9 mouse cellular contexts compared by ENCODE assay signal in genomic region chr8:123105553-123106326, GRCm38 (mm10). TPM values are rescaled to one million over a fixed set of nuclear protein-coding genes. Genes with fewer than 3 reads are reported as not detected.
DNase-seq lines count a peak whose midpoint lies in the region; ATAC-seq and TF ChIP-seq lines count a peak whose summit lies in the region.
"Had no signal": no experiment of that assay in that cellular context is flagged by ENCODE, and none has a peak within 500 bp of the region (broad histone marks: within the 10 kb centered on the region; RNA-seq: fewer than 3 reads in every experiment).

No protein-coding gene starts in this region.

- H3K4me3 ChIP-seq in forebrain, postnatal 0 days (ENCODE audit: low read depth, low read length): no peak overlapping the region
- no peak overlapping the region for H3K4me3 ChIP-seq in forebrain, embryonic 13.5 days
- H3K4me3 ChIP-seq in midbrain, postnatal 0 days (ENCODE audit: low read depth, low read length): no peak overlapping the region
- no peak overlapping the region for H3K4me3 ChIP-seq in midbrain, embryonic 13.5 days (replicated peaks)
- no peak overlapping the region for H3K4me3 ChIP-seq in embryonic facial prominence, embryonic 11.5 days (ENCODE audit: low read depth, low read length)
- H3K4me3 ChIP-seq: limb, embryonic 15.5 days had no signal

- H3K4me1 ChIP-seq in forebrain, postnatal 0 days (ENCODE audit: insufficient read depth): 0 out of 2 replicates have a peak, but pooled peaks cover 7% of the 10 kb centered on the region
- H3K4me1 ChIP-seq in forebrain, embryonic 13.5 days: peaks cover 18% of the 10 kb centered on the region
- H3K4me1 ChIP-seq in midbrain, postnatal 0 days (ENCODE audit: insufficient read depth, low read length): 0 out of 2 replicates have a peak, but pooled peaks cover 3% of the 10 kb centered on the region
- peaks cover 16% of the 10 kb centered on the region for H3K4me1 ChIP-seq in midbrain, embryonic 13.5 days (replicated peaks)
- no peaks in the 10 kb centered on the region; the same call in 1 of the 2 replicates for H3K4me1 ChIP-seq in embryonic facial prominence, embryonic 11.5 days (ENCODE audit: control insufficient read depth, insufficient read depth, low read length)

- H3K4me2 ChIP-seq in forebrain, postnatal 0 days (ENCODE audit: low read depth): no peak overlapping the region
- no peak overlapping the region for H3K4me2 ChIP-seq in forebrain, embryonic 13.5 days
- H3K4me2 ChIP-seq in midbrain, postnatal 0 days (ENCODE audit: low read depth, low read length, poor library complexity, severe bottlenecking): no peak overlapping the region
- H3K4me2 ChIP-seq in midbrain, embryonic 13.5 days (replicated peaks): no peak overlapping the region
- H3K4me2 ChIP-seq in embryonic facial prominence, embryonic 11.5 days (ENCODE audit: low read depth, low read length): no peak overlapping the region
- H3K4me2 ChIP-seq: limb, embryonic 15.5 days had no signal

- DNase-seq in forebrain, postnatal 0 days: peak; percentile 76
- DNase-seq in midbrain, postnatal 0 days (ENCODE audit: low spot score): peak; percentile 81
- peak; percentile 80 for DNase-seq in embryonic facial prominence, embryonic 11.5 days (ENCODE audit: low spot score)
- DNase-seq in yolk sac, embryonic 10.5 days (ENCODE audit: low spot score): peak; percentile 33
- no peak for DNase-seq in gastrocnemius, postnatal 14 days
- DNase-seq in spleen, postnatal 4 days (ENCODE audit: low spot score in 2 of 2): no peak

- 64% methylated on average over 5 of the region's 5 CpGs for WGBS in forebrain, postnatal 0 days
- 70% methylated on average over 5 of the region's 5 CpGs for WGBS in forebrain, embryonic 13.5 days
- 70% methylated on average over 5 of the region's 5 CpGs for WGBS in midbrain, postnatal 0 days
- WGBS in midbrain, embryonic 13.5 days: 73% methylated on average over 5 of the region's 5 CpGs
- 67% methylated on average over 5 of the region's 5 CpGs for WGBS in embryonic facial prominence, embryonic 11.5 days

- intact Hi-C loops in gastrocnemius, postnatal 14 days (cut with DNase I; ENCODE audit: low total_unique reads): loop anchor here (5.0 kb wide), 1 partner anchor 97 kb away; no protein-coding TSS in a partner anchor

- no peak overlapping the region for H3K9ac ChIP-seq in forebrain, postnatal 0 days
- no peak overlapping the region for H3K9ac ChIP-seq in forebrain, embryonic 13.5 days
- H3K9ac ChIP-seq in midbrain, postnatal 0 days (replicated peaks; ENCODE audit: low read length, poor library complexity, severe bottlenecking): no peak overlapping the region
- H3K9ac ChIP-seq in midbrain, embryonic 13.5 days (replicated peaks): no peak overlapping the region
- H3K9ac ChIP-seq in embryonic facial prominence, embryonic 11.5 days (replicated peaks; ENCODE audit: low read length): no peak overlapping the region
- H3K9ac ChIP-seq: limb, embryonic 15.5 days had no signal

- no peak for ATAC-seq in forebrain, postnatal 0 days
- ATAC-seq in forebrain, embryonic 13.5 days: no peak
- ATAC-seq in midbrain, postnatal 0 days (ENCODE audit: low FRiP score): no peak
- ATAC-seq in midbrain, embryonic 13.5 days: no peak
- ATAC-seq in embryonic facial prominence, embryonic 11.5 days (replicated peaks; ENCODE audit: insufficient number of reproducible peaks, low FRiP score, low TSS enrichment, low read depth): no peak

- TF ChIP-seq CTCF in forebrain, postnatal 0 days (IDR thresholded peaks at IDR 0.05; ENCODE audit: low read depth): peak; percentile 69
- peak; percentile 79 for TF ChIP-seq CTCF in midbrain, postnatal 0 days (IDR thresholded peaks at IDR 0.05)

- H3K27me3 ChIP-seq in forebrain, postnatal 0 days (ENCODE audit: insufficient read depth, low read length): no peaks in the 10 kb centered on the region
- no peaks in the 10 kb centered on the region for H3K27me3 ChIP-seq in forebrain, embryonic 13.5 days
- H3K27me3 ChIP-seq in midbrain, postnatal 0 days (ENCODE audit: insufficient read depth, low read length): no peaks in the 10 kb centered on the region
- no peaks in the 10 kb centered on the region for H3K27me3 ChIP-seq in midbrain, embryonic 13.5 days
- H3K27me3 ChIP-seq in embryonic facial prominence, embryonic 11.5 days (ENCODE audit: control insufficient read depth, insufficient read depth, low read length): no peaks in the 10 kb centered on the region
- H3K27me3 ChIP-seq: limb, embryonic 15.5 days had no signal

- no peak overlapping the region for H3K27ac ChIP-seq in forebrain, postnatal 0 days (ENCODE audit: low read depth, low read length)
- H3K27ac ChIP-seq in forebrain, embryonic 13.5 days: no peak overlapping the region; the same call in 1 of the 2 replicates
- H3K27ac ChIP-seq in midbrain, postnatal 0 days (ENCODE audit: low read depth, low read length): no peak overlapping the region
- H3K27ac ChIP-seq in midbrain, embryonic 13.5 days: no peak overlapping the region
- H3K27ac ChIP-seq in embryonic facial prominence, embryonic 11.5 days (replicated peaks; ENCODE audit: low read depth, low read length): no peak overlapping the region
- H3K27ac ChIP-seq: limb, embryonic 15.5 days had no signal

- H3K36me3 ChIP-seq in forebrain, postnatal 0 days (ENCODE audit: insufficient read depth): peaks cover 22% of the 10 kb centered on the region
- peaks cover 28% of the 10 kb centered on the region for H3K36me3 ChIP-seq in forebrain, embryonic 13.5 days (ENCODE audit: poor library complexity, severe bottlenecking)
- peaks cover 20% of the 10 kb centered on the region for H3K36me3 ChIP-seq in midbrain, postnatal 0 days (ENCODE audit: insufficient read depth, low read length)
- peaks cover 27% of the 10 kb centered on the region for H3K36me3 ChIP-seq in midbrain, embryonic 13.5 days
- H3K36me3 ChIP-seq in embryonic facial prominence, embryonic 11.5 days (replicated peaks; ENCODE audit: control insufficient read depth, insufficient read depth, low read depth, low read length): peaks cover 11% of the 10 kb centered on the region

- H3K9me3 ChIP-seq in forebrain, postnatal 0 days (ENCODE audit: low read length): no peaks in the 10 kb centered on the region
- H3K9me3 ChIP-seq in forebrain, embryonic 13.5 days (replicated peaks): no peaks in the 10 kb centered on the region
- no peaks in the 10 kb centered on the region for H3K9me3 ChIP-seq in midbrain, postnatal 0 days (ENCODE audit: low read length)
- H3K9me3 ChIP-seq in midbrain, embryonic 13.5 days: no peaks in the 10 kb centered on the region
- H3K9me3 ChIP-seq in embryonic facial prominence, embryonic 11.5 days (replicated peaks; ENCODE audit: control insufficient read depth, low read length): no peaks in the 10 kb centered on the region
- H3K9me3 ChIP-seq: limb, embryonic 15.5 days had no signal

RNA-seq across cellular contexts. Expression of gene Rpl13, which starts 3.6 kb away (rescaled TPM):
- 2,315 and 2,714 TPM in 2 replicates for total RNA-seq in forebrain, postnatal 0 days (2014; rRNA removed)
- polyA plus RNA-seq in forebrain, postnatal 0 days (2015; fragmentation: Nextera tagmentation; extraction: Ambion mirVana): 944 and 1,242 TPM in 2 replicates
- 917 and 1,023 TPM in 2 replicates for polyA plus RNA-seq in forebrain, embryonic 13.5 days (2015; fragmentation: Nextera tagmentation; extraction: Ambion mirVana)
- 2,117 and 2,785 TPM in 2 replicates for total RNA-seq in midbrain, postnatal 0 days (2014; rRNA removed)
- 801 and 821 TPM in 2 replicates for polyA plus RNA-seq in midbrain, postnatal 0 days (2015; fragmentation: Nextera tagmentation; extraction: Ambion mirVana)
- 776 and 798 TPM in 2 replicates for polyA plus RNA-seq in midbrain, embryonic 13.5 days (2015; fragmentation: Nextera tagmentation; extraction: Ambion mirVana)
- 1,667 and 1,682 TPM in 2 replicates for polyA plus RNA-seq in embryonic facial prominence, embryonic 11.5 days (2014; fragmentation: Nextera tagmentation; extraction: Ambion mirVana)
- 100 to 1,000 TPM; 517 to 627 TPM for total RNA-seq in gastrocnemius, postnatal 14 days (2021)

RNA-seq across cellular contexts. Expression of gene Cpne7, which starts 11.4 kb away (rescaled TPM):
- total RNA-seq in forebrain, postnatal 0 days (2014; rRNA removed): 30.2 and 32.6 TPM in 2 replicates
- 13.5 and 25.0 TPM in 2 replicates for polyA plus RNA-seq in forebrain, postnatal 0 days (2015; fragmentation: Nextera tagmentation; extraction: Ambion mirVana)
- 0.43 and 0.64 TPM in 2 replicates for polyA plus RNA-seq in forebrain, embryonic 13.5 days (2015; fragmentation: Nextera tagmentation; extraction: Ambion mirVana)
- 29.2 and 33.0 TPM in 2 replicates for total RNA-seq in midbrain, postnatal 0 days (2014; rRNA removed)
- polyA plus RNA-seq in midbrain, postnatal 0 days (2015; fragmentation: Nextera tagmentation; extraction: Ambion mirVana): 28.0 and 29.1 TPM in 2 replicates
- 1.6 and 1.9 TPM in 2 replicates for polyA plus RNA-seq in midbrain, embryonic 13.5 days (2015; fragmentation: Nextera tagmentation; extraction: Ambion mirVana)
- 0.34 and 0.46 TPM in 2 replicates for polyA plus RNA-seq in embryonic facial prominence, embryonic 11.5 days (2014; fragmentation: Nextera tagmentation; extraction: Ambion mirVana)
- total RNA-seq in gastrocnemius, postnatal 14 days (2021): under 1 TPM; 0.31 to 0.73 TPM

RNA-seq across cellular contexts. Expression of gene Spg7, which starts 43.0 kb away (rescaled TPM):
- 56.2 and 62.8 TPM in 2 replicates for total RNA-seq in forebrain, postnatal 0 days (2014; rRNA removed)
- 39.8 and 52.9 TPM in 2 replicates for polyA plus RNA-seq in forebrain, postnatal 0 days (2015; fragmentation: Nextera tagmentation; extraction: Ambion mirVana)
- polyA plus RNA-seq in forebrain, embryonic 13.5 days (2015; fragmentation: Nextera tagmentation; extraction: Ambion mirVana): 45.1 and 47.3 TPM in 2 replicates
- 47.2 and 64.3 TPM in 2 replicates for total RNA-seq in midbrain, postnatal 0 days (2014; rRNA removed)
- 50.1 and 51.3 TPM in 2 replicates for polyA plus RNA-seq in midbrain, postnatal 0 days (2015; fragmentation: Nextera tagmentation; extraction: Ambion mirVana)
- 52.0 and 52.2 TPM in 2 replicates for polyA plus RNA-seq in midbrain, embryonic 13.5 days (2015; fragmentation: Nextera tagmentation; extraction: Ambion mirVana)
- 35.4 and 37.5 TPM in 2 replicates for polyA plus RNA-seq in embryonic facial prominence, embryonic 11.5 days (2014; fragmentation: Nextera tagmentation; extraction: Ambion mirVana)
- total RNA-seq in gastrocnemius, postnatal 14 days (2021): 10 to 100 TPM; 49.0 to 59.2 TPM

RNA-seq across cellular contexts. Expression of gene Sult5a1, which starts 52.4 kb away (rescaled TPM):
- total RNA-seq in forebrain, postnatal 0 days (2014; rRNA removed): 0.71 and 5.0 TPM in 2 replicates
- 0.89 and 0.96 TPM in 2 replicates for polyA plus RNA-seq in forebrain, postnatal 0 days (2015; fragmentation: Nextera tagmentation; extraction: Ambion mirVana)
- polyA plus RNA-seq in forebrain, embryonic 13.5 days (2015; fragmentation: Nextera tagmentation; extraction: Ambion mirVana): 0.40 and 0.44 TPM in 2 replicates
- total RNA-seq in midbrain, postnatal 0 days (2014; rRNA removed): 0.80 and 2.8 TPM in 2 replicates
- polyA plus RNA-seq in midbrain, postnatal 0 days (2015; fragmentation: Nextera tagmentation; extraction: Ambion mirVana): 1.1 and 2.2 TPM in 2 replicates
- 0.77 and 1.0 TPM in 2 replicates for polyA plus RNA-seq in midbrain, embryonic 13.5 days (2015; fragmentation: Nextera tagmentation; extraction: Ambion mirVana)
- polyA plus RNA-seq in embryonic facial prominence, embryonic 11.5 days (2014; fragmentation: Nextera tagmentation; extraction: Ambion mirVana): 8.4 and 10.2 TPM in 2 replicates
- 1 to 10 TPM; 5.7 to 6.9 TPM for total RNA-seq in gastrocnemius, postnatal 14 days (2021)

Comparison
In these comparisons a context has a peak if more than half of its experiments do, and no peak if none do; other contexts are left out.
1. DNase-seq: peak in forebrain, postnatal 0 days (single experiment), midbrain, postnatal 0 days (single experiment), embryonic facial prominence, embryonic 11.5 days (single experiment) and yolk sac, embryonic 10.5 days (single experiment); none in gastrocnemius, postnatal 14 days (single experiment) and spleen, postnatal 4 days (0 of 2).